Comparison of ENCODE assay signal across 8 mouse cellular contexts in genomic region chr1:165763635-165764372, GRCm38 (mm10). TPM values are rescaled to one million over a fixed set of nuclear protein-coding genes. Genes with fewer than 3 reads are reported as not detected.
DNase-seq lines count a peak whose midpoint lies in the region; ATAC-seq lines count a peak whose summit lies in the region.

Gene Creg1 (plus strand): TSS chr1:165763746.

- peaks cover 50% of the 10 kb centered on the region for H3K79me2 ChIP-seq in macrophage (ENCODE audit: inconsistent target)

- no peaks in the 10 kb centered on the region for H3K36me3 ChIP-seq in hindbrain, embryonic 15.5 days
- no peaks in the 10 kb centered on the region for H3K36me3 ChIP-seq in macrophage (ENCODE audit: inconsistent target)

- peak; percentile 99 for ATAC-seq in hindbrain, embryonic 15.5 days (ENCODE audit: low FRiP score, low read depth)

- H3K4me2 ChIP-seq in hindbrain, embryonic 15.5 days: peak within 1 kb of the TSS; percentile 93

- H3K4me1 ChIP-seq in hindbrain, embryonic 15.5 days (replicated peaks): peaks cover 19% of the 10 kb centered on the region

- H3K9ac ChIP-seq in hindbrain, embryonic 15.5 days: peak within 1 kb of the TSS; percentile 78

- H3K27ac ChIP-seq in hindbrain, embryonic 15.5 days (replicated peaks): peak within 1 kb of the TSS; percentile 68; the same call in 1 of the 2 replicates
- H3K27ac ChIP-seq in macrophage: peak within 1 kb of the TSS; percentile 94

- no peaks in the 10 kb centered on the region for H3K9me3 ChIP-seq in hindbrain, embryonic 15.5 days

- under 1% methylated on average over 57 of the region's 57 CpGs for whole genome bisulfite sequencing in hindbrain, embryonic 15.5 days
- WGBS in macrophage (ENCODE audit: missing documents): under 1% methylated on average over 57 of the region's 57 CpGs

- peak within 1 kb of the TSS; percentile 84 for H3K4me3 ChIP-seq in hindbrain, embryonic 15.5 days
- H3K4me3 ChIP-seq in macrophage (ENCODE audit: inconsistent target): peak within 1 kb of the TSS; percentile 90

- H3K27me3 ChIP-seq in hindbrain, embryonic 15.5 days: peaks cover 16% of the 10 kb centered on the region; the same call in 1 of the 2 replicates

- peak; percentile 96 for DNase-seq in R1 (ENCODE audit: low read depth, low spot score)
- DNase-seq in cerebellum, postnatal 25 days: peak; percentile 94 to 96
- DNase-seq in frontal cortex, postnatal 36 days (ENCODE audit: low spot score in 2 of 2): peak; percentile 93
- DNase-seq in left cerebral cortex, adult 18-20 months (ENCODE audit: low spot score in 2 of 2): peak; percentile 92 to 94
- DNase-seq in right cerebral cortex, adult 18-20 months: peak; percentile 95
- peak; percentile 66 for DNase-seq in urinary bladder, postnatal 10 days (ENCODE audit: low spot score)

RNA-seq across cellular contexts. Expression of gene Creg1, which starts in this region (rescaled TPM):
- polyA plus RNA-seq in hindbrain, embryonic 15.5 days (2015; fragmentation: Nextera tagmentation; extraction: Ambion mirVana): 32.7 and 34.1 TPM in 2 replicates
- 10 to 100 TPM; 27.6 to 29.7 TPM for total RNA-seq in left cerebral cortex, adult 18-20 months (2021)
- 100 to 1,000 TPM in 3 of 26 experiments, 10 to 100 TPM in 23; 17.4 to 124 (median 36.1) TPM for total RNA-seq in macrophage (2018; cell fraction: chromatin; rRNA removed)
- total RNA-seq in macrophage (2018; cell fraction: cytosol; rRNA removed): 100 to 1,000 TPM; 262 to 745 (median 448) TPM
- 100 to 1,000 TPM in 25 of 26 experiments, 10 to 100 TPM in 1; 72.5 to 401 (median 197) TPM for total RNA-seq in macrophage (2018; cell fraction: nucleus; rRNA removed)
- polyA plus RNA-seq in macrophage (2018): 629 to 1,120 TPM (median 845 TPM) in 3 replicates

Comparison
In these comparisons a context has a peak if more than half of its experiments do, and no peak if none do; other contexts are left out.
1. Peak in every context shown above with its lines: DNase-seq, ATAC-seq, H3K4me3 ChIP-seq and H3K27ac ChIP-seq.
2. RNA of gene Creg1 (polyA plus RNA-seq): 629 to 1,120 TPM in macrophage; 32.7 to 34.1 TPM in hindbrain, embryonic 15.5 days; every median in the first group is over 10 times any median in the second.